8 mouse cellular contexts compared by ENCODE assay signal in the genomic region with DNA sequence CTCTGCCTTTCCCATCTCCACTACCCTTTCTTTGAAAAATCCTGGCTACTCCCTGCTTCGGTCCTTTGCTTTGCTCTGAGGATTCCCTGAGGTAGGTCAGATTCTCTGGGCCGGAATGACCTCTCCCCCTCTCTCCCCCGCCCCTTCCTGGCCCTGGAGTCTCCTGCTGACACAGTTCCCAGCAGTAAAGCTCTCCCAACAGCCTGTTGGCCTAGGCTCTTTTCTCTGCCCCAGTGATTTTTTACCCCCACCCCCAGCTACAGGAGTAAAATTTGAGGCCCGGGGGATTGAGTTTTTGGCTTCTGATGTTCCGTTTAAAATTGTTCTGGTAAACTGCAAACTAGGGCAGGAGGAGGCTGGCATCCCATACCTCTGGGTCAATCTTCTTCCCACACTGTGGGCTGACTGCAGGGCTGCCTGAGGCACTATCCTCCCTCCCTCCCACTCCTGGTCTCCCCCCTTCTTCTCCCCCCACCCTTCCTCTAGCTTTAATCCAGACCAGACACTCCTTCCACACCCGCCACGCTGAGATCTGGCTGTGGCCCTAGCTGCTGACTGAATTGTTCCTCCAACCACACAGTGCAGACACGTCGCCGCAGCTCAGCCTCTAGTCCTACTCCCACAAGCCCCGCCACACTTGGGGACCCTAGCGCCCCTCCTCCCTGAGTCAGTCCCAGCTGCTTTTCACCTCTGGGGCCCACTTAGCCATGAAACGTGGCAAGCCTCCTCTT. TPM values are rescaled to one million over a fixed set of nuclear protein-coding genes. Genes with fewer than 3 reads are reported as not detected.
DNase-seq lines count a peak whose midpoint lies in the region; ATAC-seq and TF ChIP-seq lines count a peak whose summit lies in the region.

No protein-coding gene starts in this region.

- no peaks in the 10 kb centered on the region for H3K36me3 ChIP-seq in lung, postnatal 0 days (ENCODE audit: insufficient read depth, low read length)
- H3K36me3 ChIP-seq in embryonic facial prominence, embryonic 13.5 days, result peaks cover 36% of the 10 kb centered on the region
- H3K36me3 ChIP-seq in hindbrain, embryonic 16.5 days (ENCODE audit: control insufficient read depth, insufficient read depth, low read length), result no peaks in the 10 kb centered on the region
- no peaks in the 10 kb centered on the region for H3K36me3 ChIP-seq in midbrain, embryonic 11.5 days (ENCODE audit: control insufficient read depth, insufficient read depth, low read length)

- DNase-seq in lung, postnatal 0 days (ENCODE audit: low spot score), result peak; percentile 38
- DNase-seq in lung, postnatal 25 days (ENCODE audit: low spot score), result no peak
- peak; percentile 90 for DNase-seq in midbrain, embryonic 11.5 days (ENCODE audit: low spot score, missing footprints)
- no peak for DNase-seq in layer of hippocampus, postnatal 10 days (ENCODE audit: low spot score in 2 of 2)
- no peak for DNase-seq in spleen, postnatal 36 days (ENCODE audit: low spot score in 2 of 2)

- peaks cover 16% of the 10 kb centered on the region; the same call in 1 of the 2 replicates for H3K4me1 ChIP-seq in lung, postnatal 0 days (ENCODE audit: insufficient read depth, low read depth, low read length)
- peaks cover 67% of the 10 kb centered on the region for H3K4me1 ChIP-seq in embryonic facial prominence, embryonic 13.5 days
- peaks cover 31% of the 10 kb centered on the region for H3K4me1 ChIP-seq in hindbrain, embryonic 16.5 days (ENCODE audit: control insufficient read depth, insufficient read depth, low read depth, low read length)
- peaks cover 32% of the 10 kb centered on the region for H3K4me1 ChIP-seq in midbrain, embryonic 11.5 days (ENCODE audit: control insufficient read depth, insufficient read depth, low read length)

- no peak overlapping the region for H3K9ac ChIP-seq in lung, postnatal 0 days (replicated peaks; ENCODE audit: low read depth)
- peak overlapping the region; percentile 73 for H3K9ac ChIP-seq in embryonic facial prominence, embryonic 13.5 days
- H3K9ac ChIP-seq in hindbrain, embryonic 16.5 days (ENCODE audit: low read depth, low read length), result peak overlapping the region; percentile 57
- H3K9ac ChIP-seq in midbrain, embryonic 11.5 days (ENCODE audit: low read length), result peak overlapping the region; percentile 51

- peak overlapping the region; percentile 59 for H3K27ac ChIP-seq in lung, postnatal 0 days (ENCODE audit: low read length)
- peak overlapping the region; percentile 96 for H3K27ac ChIP-seq in embryonic facial prominence, embryonic 13.5 days
- H3K27ac ChIP-seq in hindbrain, embryonic 16.5 days (ENCODE audit: low read depth, low read length), result peak overlapping the region; percentile 70
- H3K27ac ChIP-seq in midbrain, embryonic 11.5 days (ENCODE audit: low read depth, low read length), result peak overlapping the region; percentile 36; the same call in 1 of the 2 replicates

- H3K4me3 ChIP-seq in lung, postnatal 0 days (ENCODE audit: low read depth, low read length), result peak overlapping the region; percentile 5; the same call in 1 of the 2 replicates
- peak overlapping the region; percentile 52 for H3K4me3 ChIP-seq in embryonic facial prominence, embryonic 13.5 days
- peak overlapping the region; percentile 37 for H3K4me3 ChIP-seq in hindbrain, embryonic 16.5 days (ENCODE audit: low read length)
- peak overlapping the region; percentile 18; the same call in 1 of the 2 replicates for H3K4me3 ChIP-seq in midbrain, embryonic 11.5 days (ENCODE audit: low read depth, low read length)

- H3K9me3 ChIP-seq in lung, postnatal 0 days (ENCODE audit: low read length), result no peaks in the 10 kb centered on the region
- H3K9me3 ChIP-seq in embryonic facial prominence, embryonic 13.5 days, result no peaks in the 10 kb centered on the region
- no peaks in the 10 kb centered on the region for H3K9me3 ChIP-seq in hindbrain, embryonic 16.5 days (ENCODE audit: control insufficient read depth, low read length)
- no peaks in the 10 kb centered on the region for H3K9me3 ChIP-seq in midbrain, embryonic 11.5 days (ENCODE audit: control insufficient read depth, low read length)

- ATAC-seq in lung, postnatal 0 days, result peak; percentile 8
- ATAC-seq in embryonic facial prominence, embryonic 13.5 days (ENCODE audit: insufficient number of reproducible peaks, insufficient read depth, low FRiP score, low TSS enrichment, low read depth), result peak; percentile 50
- ATAC-seq in hindbrain, embryonic 16.5 days, result no peak
- ATAC-seq in midbrain, embryonic 11.5 days (ENCODE audit: low FRiP score), result peak; percentile 19
- ATAC-seq in inflammation-experienced regulatory T-cells, adult 6 months, result no peak

- 19% methylated on average over 13 of the region's 13 CpGs for WGBS in lung, postnatal 0 days
- WGBS in embryonic facial prominence, embryonic 13.5 days, result 2% methylated on average over 13 of the region's 13 CpGs
- WGBS in hindbrain, embryonic 16.5 days, result 4% methylated on average over 13 of the region's 13 CpGs
- WGBS in midbrain, embryonic 11.5 days, result 2% methylated on average over 13 of the region's 13 CpGs

- TF ChIP-seq EP300 in lung, postnatal 0 days (IDR thresholded peaks at IDR 0.05), result no peak

- H3K27me3 ChIP-seq in lung, postnatal 0 days (replicated peaks; ENCODE audit: insufficient read depth, low read length), result no peaks in the 10 kb centered on the region
- H3K27me3 ChIP-seq in embryonic facial prominence, embryonic 13.5 days, result no peaks in the 10 kb centered on the region
- H3K27me3 ChIP-seq in hindbrain, embryonic 16.5 days (replicated peaks; ENCODE audit: control insufficient read depth, insufficient read depth, low read length), result no peaks in the 10 kb centered on the region
- H3K27me3 ChIP-seq in midbrain, embryonic 11.5 days (ENCODE audit: control insufficient read depth, insufficient read depth, low read length), result no peaks in the 10 kb centered on the region

- peak overlapping the region; percentile 45 for H3K4me2 ChIP-seq in lung, postnatal 0 days (replicated peaks; ENCODE audit: low read depth, low read length)
- H3K4me2 ChIP-seq in embryonic facial prominence, embryonic 13.5 days, result peak overlapping the region; percentile 84
- peak overlapping the region; percentile 59 for H3K4me2 ChIP-seq in hindbrain, embryonic 16.5 days (ENCODE audit: low read length)
- H3K4me2 ChIP-seq in midbrain, embryonic 11.5 days, result peak overlapping the region; percentile 47

- no peak for TF ChIP-seq CTCF in lung, postnatal 0 days (IDR thresholded peaks at IDR 0.05)

RNA-seq across cellular contexts. Expression of a gene that starts 0.6 kb away (rescaled TPM):
- polyA plus RNA-seq in lung, postnatal 0 days (2015; fragmentation: Nextera tagmentation; extraction: Ambion mirVana), result 172 and 188 TPM in 2 replicates
- 232 and 248 TPM in 2 replicates for polyA plus RNA-seq in embryonic facial prominence, embryonic 13.5 days (2015; fragmentation: Nextera tagmentation; extraction: Ambion mirVana)
- polyA plus RNA-seq in hindbrain, embryonic 16.5 days (2015; fragmentation: Nextera tagmentation; extraction: Ambion mirVana), result 262 and 280 TPM in 2 replicates
- polyA plus RNA-seq in midbrain, embryonic 11.5 days (2014; fragmentation: Nextera tagmentation; extraction: Ambion mirVana), result 232 and 274 TPM in 2 replicates
- polyA plus RNA-seq in inflammation-experienced regulatory T-cells, adult 6 months (2017; shearing (Covaris generic)), result 100 to 1,000 TPM; 106 to 120 (median 119) TPM
- 100 to 1,000 TPM; 235 to 249 TPM for total RNA-seq in layer of hippocampus, postnatal 10 days (2021)

RNA-seq across cellular contexts. Expression of a gene that starts 1.5 kb away (rescaled TPM):
- polyA plus RNA-seq in lung, postnatal 0 days (2015; fragmentation: Nextera tagmentation; extraction: Ambion mirVana), result 2.7 and 3.3 TPM in 2 replicates
- polyA plus RNA-seq in embryonic facial prominence, embryonic 13.5 days (2015; fragmentation: Nextera tagmentation; extraction: Ambion mirVana), result 23.6 and 25.6 TPM in 2 replicates
- polyA plus RNA-seq in hindbrain, embryonic 16.5 days (2015; fragmentation: Nextera tagmentation; extraction: Ambion mirVana), result 6.0 and 6.6 TPM in 2 replicates
- polyA plus RNA-seq in midbrain, embryonic 11.5 days (2014; fragmentation: Nextera tagmentation; extraction: Ambion mirVana), result 4.0 and 4.4 TPM in 2 replicates
- under 1 TPM in 1 of 3 experiments, not detected in 2; 0.09 TPM for polyA plus RNA-seq in inflammation-experienced regulatory T-cells, adult 6 months (2017; shearing (Covaris generic))
- 1 to 10 TPM; 5.6 to 7.1 TPM for total RNA-seq in layer of hippocampus, postnatal 10 days (2021)

RNA-seq across cellular contexts. Expression of a gene that starts 17.6 kb away (rescaled TPM):
- 121 and 130 TPM in 2 replicates for polyA plus RNA-seq in lung, postnatal 0 days (2015; fragmentation: Nextera tagmentation; extraction: Ambion mirVana)
- polyA plus RNA-seq in embryonic facial prominence, embryonic 13.5 days (2015; fragmentation: Nextera tagmentation; extraction: Ambion mirVana), result 40.7 and 41.9 TPM in 2 replicates
- 25.5 and 25.7 TPM in 2 replicates for polyA plus RNA-seq in hindbrain, embryonic 16.5 days (2015; fragmentation: Nextera tagmentation; extraction: Ambion mirVana)
- 25.5 and 27.3 TPM in 2 replicates for polyA plus RNA-seq in midbrain, embryonic 11.5 days (2014; fragmentation: Nextera tagmentation; extraction: Ambion mirVana)
- polyA plus RNA-seq in inflammation-experienced regulatory T-cells, adult 6 months (2017; shearing (Covaris generic)), result 10 to 100 TPM in 1 of 3 experiments, not detected in 2; 10.7 TPM
- 10 to 100 TPM; 15.2 to 16.7 TPM for total RNA-seq in layer of hippocampus, postnatal 10 days (2021)

RNA-seq across cellular contexts. Expression of a gene that starts 18.4 kb away (rescaled TPM):
- polyA plus RNA-seq in lung, postnatal 0 days (2015; fragmentation: Nextera tagmentation; extraction: Ambion mirVana), result 68.4 and 77.0 TPM in 2 replicates
- 82.1 and 84.2 TPM in 2 replicates for polyA plus RNA-seq in embryonic facial prominence, embryonic 13.5 days (2015; fragmentation: Nextera tagmentation; extraction: Ambion mirVana)
- polyA plus RNA-seq in hindbrain, embryonic 16.5 days (2015; fragmentation: Nextera tagmentation; extraction: Ambion mirVana), result 101 and 106 TPM in 2 replicates
- polyA plus RNA-seq in midbrain, embryonic 11.5 days (2014; fragmentation: Nextera tagmentation; extraction: Ambion mirVana), result 49.5 and 58.4 TPM in 2 replicates
- polyA plus RNA-seq in inflammation-experienced regulatory T-cells, adult 6 months (2017; shearing (Covaris generic)), result 10 to 100 TPM; 35.3 to 68.9 (median 60.8) TPM
- total RNA-seq in layer of hippocampus, postnatal 10 days (2021), result 10 to 100 TPM; 65.4 to 67.1 TPM

RNA-seq across cellular contexts. Expression of a gene that starts 26.9 kb away (rescaled TPM):
- 2.3 and 5.5 TPM in 2 replicates for polyA plus RNA-seq in lung, postnatal 0 days (2015; fragmentation: Nextera tagmentation; extraction: Ambion mirVana)
- polyA plus RNA-seq in embryonic facial prominence, embryonic 13.5 days (2015; fragmentation: Nextera tagmentation; extraction: Ambion mirVana), result 0.80 and 56.2 TPM in 2 replicates
- polyA plus RNA-seq in hindbrain, embryonic 16.5 days (2015; fragmentation: Nextera tagmentation; extraction: Ambion mirVana), result 5.2 and 6.5 TPM in 2 replicates
- 2.1 and 3.7 TPM in 2 replicates for polyA plus RNA-seq in midbrain, embryonic 11.5 days (2014; fragmentation: Nextera tagmentation; extraction: Ambion mirVana)
- polyA plus RNA-seq in inflammation-experienced regulatory T-cells, adult 6 months (2017; shearing (Covaris generic)), result not detected
- 1 to 10 TPM; 2.1 to 4.6 TPM for total RNA-seq in layer of hippocampus, postnatal 10 days (2021)

Comparison
In these comparisons a context has a peak if more than half of its experiments do, and no peak if none do; other contexts are left out.
1. DNase-seq: peak in lung, postnatal 0 days (single experiment) and midbrain, embryonic 11.5 days (single experiment); none in lung, postnatal 25 days (single experiment), layer of hippocampus, postnatal 10 days (0 of 2) and spleen, postnatal 36 days (0 of 2).
2. ATAC-seq: peak in lung, postnatal 0 days (single experiment), embryonic facial prominence, embryonic 13.5 days (single experiment) and midbrain, embryonic 11.5 days (single experiment); none in hindbrain, embryonic 16.5 days (single experiment) and inflammation-experienced regulatory T-cells, adult 6 months (single experiment).
3. H3K27ac ChIP-seq: peak in every context shown above with its lines; median percentile 96 in embryonic facial prominence, embryonic 13.5 days; 70 in hindbrain, embryonic 16.5 days; 59 in lung, postnatal 0 days; 36 in midbrain, embryonic 11.5 days.
4. Peak in every context shown above with its lines, with median percentiles within 50 percentile points of each other: H3K4me2 ChIP-seq and H3K4me3 ChIP-seq.